Mouse (Mus musculus) midbrain, embryonic 16.5 days (tissue): ENCODE measurements around the gene Ube2v1. TPM values are rescaled to one million over a fixed set of nuclear protein-coding genes. Genes with fewer than 3 reads are reported as not detected.

Source experiments
- ATAC-seq: fragments of 200-750 bp; cut with Nextera tagmentation; 2 replicates; pipeline ENCODE4 v1.8.0; 2017; ENCODE audit warnings: moderate TSS enrichment
- H3K27ac ChIP-seq: fragments of 300-500 bp; sonication (generic); 2 replicates; pipeline ENCODE4 v1.5.1; 2014; ENCODE audit warnings: mild to moderate bottlenecking, low read length, mixed read lengths
- H3K27me3 ChIP-seq: fragments of 300-500 bp; sonication (generic); 2 replicates; pipeline ENCODE4 v1.6.1; 2014; ENCODE audit warnings: low read depth, low read length, mixed read lengths; ENCODE audit not compliant: control insufficient read depth, insufficient read depth
- H3K36me3 ChIP-seq: fragments of 300-500 bp; sonication (generic); 2 replicates; pipeline ENCODE4 v1.6.1; 2014; ENCODE audit warnings: mild to moderate bottlenecking, low read length, moderate library complexity, mixed read lengths; ENCODE audit not compliant: control insufficient read depth, insufficient read depth
- H3K4me1 ChIP-seq: fragments of 300-500 bp; sonication (generic); 2 replicates; pipeline ENCODE4 v1.6.1; 2014; ENCODE audit warnings: mild to moderate bottlenecking, low read length, mixed read lengths; ENCODE audit not compliant: control insufficient read depth, insufficient read depth
- H3K4me2 ChIP-seq: fragments of 300-500 bp; sonication (generic); 2 replicates; pipeline ENCODE4 v1.6.1; 2014; ENCODE audit warnings: mild to moderate bottlenecking, low read length, mixed read lengths
- H3K4me3 ChIP-seq: fragments of 300-500 bp; sonication (generic); 2 replicates; pipeline ENCODE4 v1.5.1; 2014; ENCODE audit warnings: low read depth, mild to moderate bottlenecking, low read length, moderate library complexity, mixed read lengths
- H3K9ac ChIP-seq: fragments of 300-500 bp; sonication (generic); 2 replicates; pipeline ENCODE4 v1.6.1; 2014; ENCODE audit warnings: low read depth, low read length, mixed read lengths
- H3K9me3 ChIP-seq: fragments of 300-500 bp; sonication (generic); replicated peaks from 2 replicates; pipeline ENCODE4 v1.6.1; 2014; ENCODE audit warnings: mild to moderate bottlenecking, low read length, mixed read lengths; ENCODE audit not compliant: control insufficient read depth, poor library complexity, severe bottlenecking
- WGBS: fragments of 180-500 bp; shearing (Covaris S2); extraction: QIAGEN DNeasy Blood & Tissue Kit; methylation state at CpG from one replicate; pipeline ENCODE4 v1.1.7; 2014; 5-methylcytosine and 5-hydroxymethylcytosine counted together
- polyA plus RNA-seq: library from polyadenylated mRNA; unstranded; fragments of >200 nt; fragmentation: Nextera tagmentation; extraction: Ambion mirVana; gene quantifications from 2 replicates; pipeline ENCODE4 v1.2.1, GENCODE M21; 2015

Gene Ube2v1
- polyA plus RNA-seq, 1 experiment from 2014 or later: 344 TPM

DNA sequence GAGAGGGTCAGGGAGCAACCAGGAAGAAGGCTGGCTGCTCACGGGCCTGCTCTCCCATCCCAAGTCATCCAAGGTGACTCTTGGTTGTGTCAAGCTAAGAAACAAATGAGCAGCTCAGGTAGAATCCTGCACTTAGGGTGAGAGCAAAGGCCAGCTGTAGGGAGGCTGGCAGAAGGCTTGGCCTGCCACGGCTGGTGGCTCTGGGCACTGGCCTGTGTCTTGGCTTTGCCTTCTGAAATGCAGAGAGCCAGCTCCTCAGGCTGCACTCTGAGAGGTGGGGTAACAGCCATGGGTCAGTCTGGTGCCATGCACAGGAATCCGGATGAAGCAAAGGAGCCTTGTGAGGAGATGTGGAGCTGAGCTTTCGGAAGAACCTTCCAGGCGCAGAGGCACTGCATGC lies 36.5 kb upstream of the Ube2v1 start:
- Histone ChIP-seq H3K9ac (no peak overlapping the region), H3K27ac (no peak overlapping the region), H3K4me3 (no peak overlapping the region), H3K9me3 (no peaks in the 10 kb centered on the region), H3K4me1 (no peaks in the 10 kb centered on the region; the same call in 1 of the 2 replicates), H3K36me3 (no peaks in the 10 kb centered on the region), H3K4me2 (no peak overlapping the region), H3K27me3 (no peaks in the 10 kb centered on the region)
- ATAC-seq: no peak
- 87% methylated on average over 5 of the region's 5 CpGs for WGBS

GRCm38 (mm10) chr2:167665972-167666713 lies 34.2 kb upstream of the Ube2v1 start:
- no peaks in the 10 kb centered on the region for H3K4me1 ChIP-seq
- H3K27me3 ChIP-seq: no peaks in the 10 kb centered on the region; the same call in 1 of the 2 replicates
- H3K9ac ChIP-seq: no peak overlapping the region
- no peak for ATAC-seq
- H3K27ac ChIP-seq: no peak overlapping the region
- H3K36me3 ChIP-seq: no peaks in the 10 kb centered on the region
- H3K4me2 ChIP-seq: no peak overlapping the region
- H3K4me3 ChIP-seq: no peak overlapping the region
- whole genome bisulfite sequencing: 88% methylated on average over 18 of the region's 18 CpGs
- H3K9me3 ChIP-seq: no peaks in the 10 kb centered on the region

- no peak for ATAC-seq
- Histone ChIP-seq H3K4me1 (peaks cover 17% of the 10 kb centered on the region), H3K9me3 (no peaks in the 10 kb centered on the region), H3K4me2 (no peak overlapping the region), H3K27me3 (no peaks in the 10 kb centered on the region; the same call in 1 of the 2 replicates), H3K9ac (no peak overlapping the region), H3K27ac (no peak overlapping the region), H3K36me3 (no peaks in the 10 kb centered on the region), H3K4me3 (no peak overlapping the region)
- 49% methylated on average over 6 of the region's 6 CpGs for WGBS
Measured at GRCm38 (mm10) chr2:167662713-167663112, 30.8 kb upstream of the Ube2v1 start.

- Histone ChIP-seq H3K4me2 (peak within 1 kb of the TSS; percentile 98), H3K9ac (peak within 1 kb of the TSS; percentile 89), H3K4me1 (peaks cover 17% of the 10 kb centered on the region), H3K27ac (peak within 1 kb of the TSS; percentile 76), H3K27me3 (no peaks in the 10 kb centered on the region; the same call in 1 of the 2 replicates), H3K9me3 (no peaks in the 10 kb centered on the region), H3K4me3 (peak within 1 kb of the TSS; percentile 86), H3K36me3 (no peaks in the 10 kb centered on the region)
- ATAC-seq: peak; percentile 94
- under 1% methylated on average over 100 of the region's 110 CpGs for WGBS
Measured at GRCm38 (mm10) chr2:167661270-167662203, 29.6 kb upstream of the Ube2v1 start, which contains the start of gene Gm20431. Gm20431 (minus strand) TSS chr2:167661496.

DNA sequence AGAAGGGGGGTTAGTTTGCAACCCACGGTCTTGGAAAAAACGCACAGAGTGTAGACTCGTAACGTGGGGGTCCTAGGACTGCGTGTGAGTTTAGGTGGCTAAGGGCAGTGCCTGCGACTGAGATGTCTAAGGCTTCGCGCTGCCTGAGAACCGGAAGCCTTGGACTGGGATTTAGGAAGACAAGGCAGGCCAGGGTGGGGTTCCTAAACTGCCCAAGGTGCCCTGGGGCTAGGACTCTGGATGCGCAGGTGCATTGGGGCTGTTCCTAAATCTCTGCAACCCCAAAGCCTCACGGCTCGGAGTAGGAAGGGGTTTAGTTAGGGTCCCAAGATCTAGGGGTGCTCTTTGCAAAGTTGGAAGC lies 28.7 kb upstream of the Ube2v1 start:
- Histone ChIP-seq H3K27ac (no peak overlapping the region), H3K27me3 (no peaks in the 10 kb centered on the region; the same call in 1 of the 2 replicates), H3K4me2 (peak overlapping the region; percentile 98), H3K36me3 (no peaks in the 10 kb centered on the region), H3K4me3 (peak overlapping the region; percentile 86), H3K9ac (peak overlapping the region; percentile 89), H3K4me1 (peaks cover 17% of the 10 kb centered on the region), H3K9me3 (no peaks in the 10 kb centered on the region)
- no peak for ATAC-seq
- WGBS: 1% methylated on average over 12 of the region's 12 CpGs

DNA sequence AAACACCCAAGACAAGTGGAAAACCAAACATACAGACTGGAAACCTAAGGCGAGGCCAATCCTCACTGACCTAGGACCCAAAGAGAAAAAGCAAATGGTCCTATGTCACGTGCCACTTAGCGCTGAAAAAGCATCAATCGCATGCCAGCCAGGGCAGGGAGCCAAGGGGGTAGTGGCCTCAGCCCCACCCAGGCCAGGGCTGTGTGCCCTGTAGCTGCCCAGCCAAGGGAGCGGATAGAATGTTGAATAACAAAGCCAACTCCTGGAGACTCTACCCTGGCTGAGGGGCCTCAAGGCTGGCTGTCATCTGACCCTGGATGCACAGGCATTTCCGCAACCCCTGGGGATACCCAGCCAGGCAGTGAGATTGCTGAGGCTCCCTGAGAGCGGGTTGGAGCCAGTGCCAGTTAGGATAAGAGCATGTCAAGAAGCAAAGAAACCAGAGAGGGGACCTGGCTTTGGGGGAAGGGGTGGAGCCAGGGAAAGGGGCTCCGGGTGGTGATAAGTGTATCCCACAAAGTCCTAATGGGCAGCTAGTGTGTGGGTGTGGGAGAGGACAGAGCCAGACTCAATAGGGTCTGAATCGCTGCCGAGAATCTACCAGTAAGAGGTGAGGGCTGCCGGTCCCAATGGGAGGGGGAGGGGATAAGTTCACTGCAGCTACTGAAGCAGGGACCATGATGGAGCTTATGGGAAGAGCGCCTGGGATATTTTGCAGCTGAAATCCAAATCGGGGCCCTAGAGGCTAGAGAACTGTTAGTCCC lies 28.1 kb upstream of the Ube2v1 start:
- Histone ChIP-seq H3K27ac (no peak overlapping the region; the same call in 1 of the 2 replicates), H3K4me2 (peak overlapping the region; percentile 98), H3K36me3 (no peaks in the 10 kb centered on the region), H3K9ac (peak overlapping the region; percentile 89), H3K4me3 (peak overlapping the region; percentile 86), H3K27me3 (no peaks in the 10 kb centered on the region; the same call in 1 of the 2 replicates), H3K4me1 (peaks cover 17% of the 10 kb centered on the region), H3K9me3 (no peaks in the 10 kb centered on the region)
- 0 out of 2 replicates have a peak, but pooled peaks have one; percentile 8 for ATAC-seq
- WGBS: 23% methylated on average over 13 of the region's 13 CpGs

DNA sequence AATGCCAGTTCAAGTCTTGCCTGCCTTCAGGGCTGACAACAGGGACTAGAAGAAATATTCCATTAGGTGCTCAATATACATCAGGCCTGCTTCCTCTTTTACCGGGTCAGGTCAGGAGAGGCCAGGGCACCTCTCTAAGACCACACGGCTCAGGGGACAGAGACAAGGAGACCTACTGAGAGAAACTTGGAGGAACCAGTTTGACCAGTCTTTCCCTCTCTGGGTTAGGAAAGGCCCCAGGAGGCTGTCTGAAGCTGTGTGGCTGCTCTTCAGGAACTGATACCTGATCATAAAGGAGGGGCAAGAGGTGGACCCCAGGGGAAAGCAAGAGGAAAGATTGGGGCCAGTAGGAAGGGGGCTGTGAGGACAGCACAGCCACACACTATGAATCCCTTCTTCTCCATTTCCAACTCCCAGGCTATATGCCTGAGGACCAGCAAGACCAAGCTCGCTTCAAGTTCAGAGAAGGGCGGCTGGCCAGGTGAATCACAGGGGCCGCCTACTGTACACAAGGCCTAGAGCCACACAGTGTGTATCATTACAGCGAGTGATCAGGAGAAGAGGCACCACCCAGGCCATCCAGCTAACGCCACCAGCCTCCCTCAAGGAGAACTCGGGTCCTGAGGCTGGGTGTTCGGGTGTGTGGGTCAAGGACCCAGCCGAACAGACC lies 27.4 kb upstream of the Ube2v1 start:
- 0 out of 2 replicates have a peak overlapping the region, but pooled peaks have one; percentile 86 for H3K4me3 ChIP-seq
- no peak overlapping the region for H3K27ac ChIP-seq
- H3K9ac ChIP-seq: peak overlapping the region; percentile 89; the same call in 1 of the 2 replicates
- H3K36me3 ChIP-seq: no peaks in the 10 kb centered on the region
- no peaks in the 10 kb centered on the region; the same call in 1 of the 2 replicates for H3K27me3 ChIP-seq
- peak overlapping the region; percentile 98; the same call in 1 of the 2 replicates for H3K4me2 ChIP-seq
- no peak for ATAC-seq
- 82% methylated on average over 10 of the region's 10 CpGs for WGBS
- H3K4me1 ChIP-seq: peaks cover 17% of the 10 kb centered on the region
- H3K9me3 ChIP-seq: no peaks in the 10 kb centered on the region

- Histone ChIP-seq H3K4me3 (no peak overlapping the region), H3K9ac (no peak overlapping the region), H3K27ac (no peak overlapping the region), H3K4me1 (peaks cover 17% of the 10 kb centered on the region), H3K9me3 (no peaks in the 10 kb centered on the region), H3K36me3 (no peaks in the 10 kb centered on the region), H3K4me2 (no peak overlapping the region), H3K27me3 (no peaks in the 10 kb centered on the region; the same call in 1 of the 2 replicates)
- no peak for ATAC-seq
- WGBS: 89% methylated on average over 11 of the region's 11 CpGs
Measured at GRCm38 (mm10) chr2:167658712-167659111, 26.8 kb upstream of the Ube2v1 start.
